Mouse (Mus musculus) forebrain, embryonic 16.5 days (tissue): ENCODE measurements around the gene Wipf1. TPM values are rescaled to one million over a fixed set of nuclear protein-coding genes. Genes with fewer than 3 reads are reported as not detected.
A peak's percentile ranks its signal among the peaks of the same experiment; 100 is the strongest.

Experiments
- ATAC-seq: fragments of 200-750 bp; cut with Nextera tagmentation; 2 replicates; pipeline ENCODE4 v1.8.0; 2017; ENCODE audit warnings: mild to moderate bottlenecking, moderate library complexity
- H3K27ac ChIP-seq: fragments of 300-500 bp; sonication (generic); 2 replicates; pipeline ENCODE4 v1.5.1; 2014; ENCODE audit warnings: low read length, control low read depth
- H3K27me3 ChIP-seq: fragments of 300-500 bp; sonication (generic); replicated peaks from 2 replicates; pipeline ENCODE4 v1.6.1; 2014; ENCODE audit warnings: low read length; ENCODE audit not compliant: control insufficient read depth, insufficient read depth
- H3K36me3 ChIP-seq: fragments of 300-500 bp; sonication (generic); 2 replicates; pipeline ENCODE4 v1.6.1; 2014; ENCODE audit not compliant: control insufficient read depth, insufficient read depth
- H3K4me1 ChIP-seq: fragments of 300-500 bp; sonication (generic); replicated peaks from 2 replicates; pipeline ENCODE4 v1.6.1; 2014; ENCODE audit warnings: low read length; ENCODE audit not compliant: control insufficient read depth, insufficient read depth
- H3K4me2 ChIP-seq: fragments of 300-500 bp; sonication (generic); 2 replicates; pipeline ENCODE4 v1.6.1; 2014; ENCODE audit warnings: mild to moderate bottlenecking, low read length, control low read depth
- H3K4me3 ChIP-seq: fragments of 300-500 bp; sonication (generic); replicated peaks from 2 replicates; pipeline ENCODE4 v1.5.1; 2014; ENCODE audit warnings: mild to moderate bottlenecking, low read length, control low read depth
- H3K9ac ChIP-seq: fragments of 300-500 bp; sonication (generic); replicated peaks from 2 replicates; pipeline ENCODE4 v1.6.1; 2014; ENCODE audit warnings: low read depth, low read length, control low read depth
- H3K9me3 ChIP-seq: fragments of 300-500 bp; sonication (generic); 2 replicates; pipeline ENCODE4 v1.6.1; 2016; ENCODE audit warnings: low read length; ENCODE audit not compliant: control insufficient read depth
- WGBS: fragments of 180-500 bp; shearing (Covaris S2); extraction: QIAGEN DNeasy Blood & Tissue Kit; methylation state at CpG from one replicate; pipeline ENCODE4 v1.1.7; 2014; 5-methylcytosine and 5-hydroxymethylcytosine counted together
- polyA plus RNA-seq: library from polyadenylated mRNA; unstranded; fragments of >200 nt; fragmentation: Nextera tagmentation; extraction: Ambion mirVana; gene quantifications from 2 replicates; pipeline ENCODE4 v1.2.1, GENCODE M21; 2015

Gene Wipf1
- polyA plus RNA-seq: 1.8 and 2.3 TPM in 2 replicates

DNA sequence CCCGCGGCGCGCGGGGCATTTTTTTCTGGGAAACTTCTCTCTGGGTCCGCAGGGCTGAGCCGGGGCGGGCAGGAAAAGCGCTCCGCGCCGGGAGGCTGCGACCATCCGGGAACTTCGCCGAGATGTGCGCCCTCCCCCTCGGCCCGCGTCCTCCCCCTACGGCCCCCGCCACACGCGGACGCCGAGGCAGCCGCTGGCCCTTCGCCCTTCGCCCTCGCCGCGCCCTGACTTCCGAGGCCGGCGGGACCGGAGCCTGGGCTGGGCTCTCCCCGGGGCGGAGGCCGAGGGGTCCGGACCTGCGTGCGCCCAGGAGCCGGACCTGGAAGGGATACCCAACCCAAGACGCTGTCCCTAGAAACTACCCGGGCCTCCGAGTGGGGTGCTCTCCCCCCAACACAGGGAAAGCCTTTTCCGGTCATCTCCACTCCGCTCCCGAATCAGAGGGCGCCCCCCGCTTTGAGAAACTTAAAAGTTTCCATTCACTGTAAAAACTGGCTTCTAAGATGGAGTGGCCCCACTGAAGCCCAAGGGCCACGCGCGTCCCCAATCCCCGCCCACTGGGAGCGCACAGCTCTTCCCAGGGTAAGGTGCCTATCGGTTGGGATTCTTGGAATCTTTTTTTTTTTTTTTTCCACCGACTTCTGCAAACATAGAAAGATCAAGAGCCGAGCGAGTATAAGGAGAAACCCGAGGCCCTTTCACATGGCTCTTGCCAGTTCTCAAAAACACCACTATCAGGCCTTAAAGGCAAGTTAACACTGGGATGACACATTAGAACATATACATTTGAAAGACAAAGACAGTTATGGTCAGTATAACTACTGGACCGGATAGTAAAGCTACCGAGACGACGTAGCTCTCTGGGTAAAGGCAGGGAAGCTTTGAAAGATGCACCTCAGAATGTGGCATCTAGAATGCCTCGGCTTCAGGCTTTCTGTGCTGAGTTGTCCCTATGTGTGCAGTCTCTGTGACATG is at the start of gene Wipf1:
Gene Wipf1 (minus strand): TSS at position 379 of the 975 bp plus-strand sequence.
- Histone ChIP-seq H3K4me2 (peak within 1 kb of the TSS; percentile 95), H3K27ac (no peak within 1 kb of the TSS)
- 2% methylated on average over 59 of the region's 66 CpGs for WGBS

DNA sequence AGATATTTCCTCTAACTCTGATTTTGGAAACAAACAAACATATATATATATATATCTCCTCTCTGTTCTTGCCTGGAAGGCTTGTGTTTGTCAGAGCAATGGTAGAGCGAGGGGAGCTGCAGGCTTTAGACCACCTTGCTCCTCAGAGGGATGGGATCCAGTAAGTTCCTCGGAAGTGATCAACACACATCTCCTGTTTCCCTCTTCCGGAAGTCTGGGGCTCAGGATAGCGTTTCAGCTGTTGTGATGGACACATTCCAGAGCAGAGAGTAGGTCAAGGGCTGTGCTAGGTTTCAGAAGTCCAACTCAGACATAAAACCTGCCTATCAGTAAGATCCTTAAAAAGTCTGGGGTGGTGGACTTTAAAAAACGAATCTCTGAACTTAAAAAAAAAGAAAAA is 49.6 kb upstream of the Wipf1 start:
- 76% methylated on average over 5 of the region's 5 CpGs for WGBS

More for the DNA sequence above, at the start of gene Wipf1:
- peaks cover 4% of the 10 kb centered on the region; the same call in 1 of the 2 replicates for H3K27me3 ChIP-seq
- no peaks in the 10 kb centered on the region for H3K9me3 ChIP-seq
- peak; percentile 81 for ATAC-seq
- H3K4me1 ChIP-seq: peaks cover 13% of the 10 kb centered on the region
- H3K36me3 ChIP-seq: no peaks in the 10 kb centered on the region
- peak within 1 kb of the TSS; percentile 72 for H3K4me3 ChIP-seq
- peak within 1 kb of the TSS; percentile 72 for H3K9ac ChIP-seq

DNA sequence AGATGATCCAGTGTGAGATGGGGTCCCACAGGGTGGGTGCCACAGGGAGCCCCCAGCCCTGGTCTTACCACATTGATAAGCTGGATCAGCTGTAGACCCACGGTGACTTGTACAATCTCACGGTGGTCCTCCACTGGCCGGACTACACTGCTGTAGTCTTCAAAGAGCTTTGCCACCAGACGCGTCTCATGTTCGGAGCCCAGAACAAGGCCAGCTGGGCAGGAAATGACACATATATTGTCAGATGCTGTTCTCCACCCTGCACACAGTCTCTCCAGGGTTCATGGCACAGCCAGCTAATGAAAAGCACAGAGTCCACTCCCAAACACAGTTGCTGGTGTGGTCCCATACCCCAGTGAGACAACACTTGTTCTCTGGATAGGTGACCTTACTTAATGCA is 44.9 kb upstream of the Wipf1 start:
- no peak overlapping the region for H3K27ac ChIP-seq
- H3K4me2 ChIP-seq: no peak overlapping the region
- H3K9ac ChIP-seq: no peak overlapping the region
- no peaks in the 10 kb centered on the region for H3K9me3 ChIP-seq
- WGBS: 91% methylated on average over 6 of the region's 6 CpGs
- no peak for ATAC-seq
- no peak overlapping the region for H3K4me3 ChIP-seq
- H3K4me1 ChIP-seq: peaks cover 11% of the 10 kb centered on the region
- H3K27me3 ChIP-seq: no peaks in the 10 kb centered on the region
- H3K36me3 ChIP-seq: no peaks in the 10 kb centered on the region

More for the DNA sequence above, 49.6 kb upstream of the Wipf1 start:
- H3K36me3 ChIP-seq: no peaks in the 10 kb centered on the region
- H3K9me3 ChIP-seq: no peaks in the 10 kb centered on the region
- H3K27ac ChIP-seq: no peak overlapping the region
- H3K4me2 ChIP-seq: no peak overlapping the region
- no peak overlapping the region for H3K4me3 ChIP-seq
- no peak for ATAC-seq
- H3K27me3 ChIP-seq: peaks cover 3% of the 10 kb centered on the region; the same call in 1 of the 2 replicates
- no peaks in the 10 kb centered on the region for H3K4me1 ChIP-seq
- no peak overlapping the region for H3K9ac ChIP-seq

DNA sequence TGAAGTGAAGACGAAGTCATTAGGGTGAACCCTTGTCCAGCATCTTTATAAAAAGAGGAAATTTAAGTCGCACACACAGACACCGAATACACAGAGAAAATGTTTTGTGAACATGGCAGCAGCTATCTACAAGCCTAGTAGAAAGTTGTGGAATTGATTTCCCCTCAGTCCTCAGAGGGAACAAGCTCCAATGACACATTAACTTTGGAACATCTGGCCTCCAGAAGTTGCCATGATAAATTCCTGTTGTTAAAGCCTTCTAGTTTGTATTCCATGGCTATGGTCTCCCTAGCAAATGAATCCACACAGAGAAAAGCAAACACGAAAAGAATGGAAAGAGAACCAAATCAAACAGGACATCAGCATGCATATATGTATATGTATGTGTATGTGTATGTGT is 44.0 kb upstream of the Wipf1 start:
- no peak overlapping the region for H3K9ac ChIP-seq
- no peaks in the 10 kb centered on the region for H3K27me3 ChIP-seq
- ATAC-seq: no peak
- H3K4me1 ChIP-seq: peaks cover 11% of the 10 kb centered on the region
- no peak overlapping the region for H3K4me3 ChIP-seq
- no peaks in the 10 kb centered on the region for H3K9me3 ChIP-seq
- 94% methylated on average over 4 of the region's 4 CpGs for WGBS
- no peak overlapping the region for H3K27ac ChIP-seq
- H3K4me2 ChIP-seq: no peak overlapping the region
- H3K36me3 ChIP-seq: no peaks in the 10 kb centered on the region

DNA sequence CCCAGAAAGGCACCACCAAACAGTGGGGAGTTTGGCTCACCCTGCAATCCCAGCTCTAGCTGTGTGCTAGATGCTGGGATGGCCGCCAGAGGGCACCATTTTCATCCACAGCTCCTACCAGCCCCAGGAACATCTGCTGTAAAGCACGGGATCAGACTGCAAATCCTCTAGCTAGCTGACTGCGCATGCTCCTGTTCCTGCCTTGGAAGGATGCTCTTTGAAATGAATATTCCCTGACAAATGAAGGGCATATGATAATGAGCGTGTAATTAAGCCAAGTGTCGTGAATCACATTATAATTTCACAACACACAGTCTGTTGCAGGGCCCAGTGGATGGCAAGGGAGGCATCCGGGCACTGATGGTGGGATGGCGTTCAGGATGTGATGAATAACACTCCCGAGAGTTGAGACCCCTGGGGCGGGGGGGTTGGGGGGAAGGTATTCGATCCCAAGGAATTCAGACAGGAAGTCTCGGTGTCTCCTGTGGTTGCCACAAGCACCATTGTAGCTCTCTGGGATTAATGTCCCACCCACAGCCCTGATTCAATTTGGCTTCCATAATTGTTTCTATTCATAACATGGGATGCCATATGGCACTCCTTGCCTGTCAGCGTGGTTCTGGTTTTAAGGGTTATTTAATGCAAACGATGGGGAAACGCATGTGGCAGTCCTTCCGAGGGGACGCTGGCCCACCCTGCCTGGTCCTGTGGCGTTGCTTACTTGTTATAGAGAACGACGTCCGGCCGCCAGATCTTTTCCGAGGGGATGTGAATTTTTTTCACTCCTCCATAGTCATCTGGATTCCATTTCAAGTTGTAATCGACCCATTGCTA is 43.2 kb upstream of the Wipf1 start:
- H3K27me3 ChIP-seq: no peaks in the 10 kb centered on the region
- H3K9me3 ChIP-seq: no peaks in the 10 kb centered on the region
- peak overlapping the region; percentile 34 for H3K4me3 ChIP-seq
- H3K9ac ChIP-seq: peak overlapping the region; percentile 51; the same call in 1 of the 2 replicates
- peaks cover 11% of the 10 kb centered on the region for H3K4me1 ChIP-seq
- H3K36me3 ChIP-seq: no peaks in the 10 kb centered on the region
- ATAC-seq: peak; percentile 95
- H3K4me2 ChIP-seq: peak overlapping the region; percentile 51
- WGBS: 15% methylated on average over 23 of the region's 23 CpGs
- peak overlapping the region; percentile 89 for H3K27ac ChIP-seq

DNA sequence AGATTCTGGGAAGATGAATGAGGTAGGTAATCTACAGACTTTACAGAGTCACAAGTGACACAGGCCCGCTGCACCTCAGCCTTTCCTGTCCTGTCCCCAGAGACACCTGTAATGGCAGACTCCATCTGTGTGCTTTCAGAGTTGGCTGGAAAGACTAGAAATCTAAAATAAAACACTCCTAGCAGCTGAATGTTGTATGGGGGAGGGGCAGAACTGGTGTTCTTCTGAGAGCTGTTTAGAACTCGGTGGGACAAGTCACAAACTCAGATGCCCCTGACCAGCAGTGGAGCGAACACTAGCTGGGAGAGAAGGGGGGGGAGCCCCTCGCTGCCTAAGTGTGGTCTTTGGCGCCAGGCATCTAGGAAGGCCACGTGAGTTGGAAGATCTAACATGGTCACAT is 42.4 kb upstream of the Wipf1 start:
- H3K9me3 ChIP-seq: no peaks in the 10 kb centered on the region
- H3K27ac ChIP-seq: no peak overlapping the region
- H3K4me1 ChIP-seq: peaks cover 11% of the 10 kb centered on the region
- no peak overlapping the region for H3K4me3 ChIP-seq
- H3K9ac ChIP-seq: no peak overlapping the region
- ATAC-seq: no peak
- no peaks in the 10 kb centered on the region for H3K36me3 ChIP-seq
- WGBS: 58% methylated on average over 6 of the region's 6 CpGs
- H3K27me3 ChIP-seq: no peaks in the 10 kb centered on the region
- no peak overlapping the region for H3K4me2 ChIP-seq

DNA sequence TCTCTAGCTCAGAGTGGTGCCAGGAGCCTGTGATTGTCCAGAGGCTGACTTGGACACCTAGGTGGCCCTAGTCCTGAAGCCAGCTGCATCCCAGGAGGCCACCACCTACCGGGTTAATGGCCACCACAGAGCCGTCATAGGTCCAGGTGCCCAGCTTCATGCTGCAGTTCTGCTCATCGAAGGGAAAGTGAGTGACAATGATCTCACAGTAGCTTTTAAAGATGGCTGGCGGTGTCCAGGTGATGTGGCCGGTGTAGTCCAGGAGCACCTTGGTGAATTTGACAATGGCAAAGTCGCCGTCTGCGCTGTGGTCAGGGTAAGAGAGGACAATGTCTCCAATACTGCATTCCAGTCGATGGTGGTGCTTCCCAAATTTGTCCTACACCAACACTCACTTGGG is 41.8 kb upstream of the Wipf1 start:
- H3K27ac ChIP-seq: no peak overlapping the region
- H3K4me2 ChIP-seq: no peak overlapping the region
- H3K4me3 ChIP-seq: no peak overlapping the region
- H3K4me1 ChIP-seq: peaks cover 11% of the 10 kb centered on the region
- no peaks in the 10 kb centered on the region for H3K9me3 ChIP-seq
- 92% methylated on average over 9 of the region's 9 CpGs for WGBS
- H3K27me3 ChIP-seq: no peaks in the 10 kb centered on the region
- no peak overlapping the region for H3K9ac ChIP-seq
- no peak for ATAC-seq
- H3K36me3 ChIP-seq: no peaks in the 10 kb centered on the region

DNA sequence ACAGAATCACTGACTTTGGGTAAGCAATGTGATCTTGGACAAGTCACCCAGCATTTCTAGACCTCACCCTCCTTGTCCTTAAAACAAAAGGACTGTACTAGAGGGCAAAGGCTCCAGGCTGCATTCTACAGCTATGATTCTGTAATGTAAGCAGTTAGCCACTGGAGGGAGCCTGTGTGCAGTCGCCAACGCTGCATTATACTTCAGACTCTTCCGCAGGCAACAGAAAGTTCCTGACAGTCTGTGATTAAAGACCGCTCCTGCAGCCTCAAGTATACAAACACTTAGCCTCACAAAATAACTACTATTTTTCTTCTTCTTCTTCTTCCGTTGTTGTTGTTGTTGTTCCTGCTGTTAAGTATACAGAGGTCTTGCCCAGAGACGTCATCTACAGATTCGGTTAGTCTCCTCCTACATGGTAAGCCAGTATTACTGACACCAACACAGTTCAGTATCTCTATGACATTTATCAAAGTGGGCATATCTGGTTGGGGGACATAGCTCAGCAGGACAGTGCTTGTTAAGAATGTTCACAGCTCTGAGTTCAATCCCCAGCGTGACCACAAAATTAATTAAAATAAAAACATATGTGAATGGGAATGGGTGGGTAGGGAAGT is 37.6 kb upstream of the Wipf1 start:
- no peak overlapping the region for H3K4me3 ChIP-seq
- H3K9ac ChIP-seq: no peak overlapping the region
- ATAC-seq: peak; percentile 53
- 0 out of 2 replicates have a peak overlapping the region, but pooled peaks have one; percentile 31 for H3K4me2 ChIP-seq
- peaks cover 5% of the 10 kb centered on the region for H3K4me1 ChIP-seq
- WGBS: 22% methylated on average over 8 of the region's 8 CpGs
- no peak overlapping the region for H3K27ac ChIP-seq
- no peaks in the 10 kb centered on the region for H3K27me3 ChIP-seq
- no peaks in the 10 kb centered on the region for H3K9me3 ChIP-seq
- no peaks in the 10 kb centered on the region for H3K36me3 ChIP-seq
